Mouse (Mus musculus) embryonic stem cell, embryonic (primary cell): ENCODE results near the gene Gpn3.

Experiments used
- CTCF ChIA-PET, 4 experiments: fragments of 300-600 bp in 2 of 4; fragments of 350-600 bp in 2 of 4; sonication (Branson Sonifier 250); formaldehyde crosslinking; loops; one replicate each; lab custom pipeline; 2022; ENCODE audit warnings: inconsistent platforms in 2 of 4; lab: Charles Lee
- POLR2A ChIA-PET, 4 experiments: fragments of 300-600 bp in 2 of 4; fragments of 350-600 bp in 2 of 4; sonication (Branson Sonifier 250); formaldehyde crosslinking; loops; one replicate each; lab custom pipeline; 2022; ENCODE audit warnings: antibody characterized with exemption in 4 of 4, inconsistent platforms in 1 of 4; lab: Charles Lee

The Gpn3 gene

GRCm38 (mm10) chr5:122400628-122401302, 29.1 kb downstream of the Gpn3 start:
- ChIA-PET CTCF (interaction anchor here in 1 of 4 experiments (1.1 kb wide), 1 partner anchor 9 kb away, joined by 4 read pairs; no protein-coding TSS in a partner anchor), POLR2A (interaction anchor here in 2 of 4 experiments (0.5 to 1.1 kb wide), 2 partner anchors 219 to 552 kb away, joined by 3 read pairs; no protein-coding TSS in a partner anchor)

GRCm38 (mm10) chr5:122401303-122401640, 29.6 kb downstream of the Gpn3 start:
- ChIA-PET CTCF (no interaction called here), POLR2A (interaction anchor here in 2 of 4 experiments (0.5 to 1.1 kb wide), 2 partner anchors 218 to 552 kb away, joined by 3 read pairs; no protein-coding TSS in a partner anchor)

- CTCF ChIA-PET: interaction anchor here in 3 of 4 experiments (0.5 to 1.4 kb wide), 4 partner anchors 8 to 323 kb away, joined by 3 to 6 read pairs (median 4); partner anchors contain the start of gene Tctn1 (in 1 of the 3)
- POLR2A ChIA-PET: interaction anchor here in 2 of 4 experiments (0.6 to 1.4 kb wide), 3 partner anchors 98 to 506 kb away, joined by 3 to 8 read pairs (median 4); no protein-coding TSS in a partner anchor
Observed at GRCm38 (mm10) chr5:122402160-122402559, 30.5 kb downstream of the Gpn3 start.

GRCm38 (mm10) chr5:122402772-122403171, 31.1 kb downstream of the Gpn3 start:
- POLR2A ChIA-PET: interaction anchor here in 2 of 4 experiments (0.7 to 1.4 kb wide), 2 partner anchors 99 to 224 kb away, joined by 3 to 8 read pairs; no protein-coding TSS in a partner anchor

GRCm38 (mm10) chr5:122403362-122403761, 31.7 kb downstream of the Gpn3 start:
- ChIA-PET CTCF (interaction anchor here in 2 of 4 experiments (0.6 to 1.4 kb wide), 3 partner anchors 139 to 261 kb away, joined by 3 to 6 read pairs (median 3); partner anchors contain the start of gene Tctn1 (in 1 of the 2)), POLR2A (interaction anchor here in 1 of 4 experiments (1.4 kb wide), 1 partner anchor 224 kb away, joined by 8 read pairs; no protein-coding TSS in a partner anchor)

More at GRCm38 (mm10) chr5:122402772-122403171, 31.1 kb downstream of the Gpn3 start:
- CTCF ChIA-PET: interaction anchor here in 2 of 4 experiments (0.6 to 1.4 kb wide), 4 partner anchors 9 to 260 kb away, joined by 3 to 6 read pairs (median 3); partner anchors contain the start of gene Tctn1 (in 1 of the 2)

GRCm38 (mm10) chr5:122405537-122405936, 33.9 kb downstream of the Gpn3 start:
- POLR2A ChIA-PET: interaction anchor here in 3 of 4 experiments (0.6 to 1.0 kb wide), 3 partner anchors 9 to 437 kb away, joined by 3 to 4 read pairs (median 3); no protein-coding TSS in a partner anchor
- CTCF ChIA-PET: no interaction called here

- CTCF ChIA-PET: interaction anchor here in 2 of 4 experiments (0.5 to 1.3 kb wide), 8 partner anchors 9 to 217 kb away, joined by 3 to 7 read pairs (median 4); partner anchors contain the start of genes Fam216a (in 1 of the 2), Gpn3 (in 1 of the 2) and Tctn1 (in 1 of the 2)
- POLR2A ChIA-PET: interaction anchor here in 3 of 4 experiments (0.6 to 1.4 kb wide), 9 partner anchors 11 to 545 kb away, joined by 3 to 4 read pairs (median 3); partner anchors contain the start of gene Arpc3 (in 1 of the 3)
Observed at GRCm38 (mm10) chr5:122409692-122410645, 38.3 kb downstream of the Gpn3 start.

GRCm38 (mm10) chr5:122411892-122412291, 40.2 kb downstream of the Gpn3 start:
- ChIA-PET CTCF (interaction anchor here in 1 of 4 experiments (0.6 kb wide), 1 partner anchor 226 kb away, joined by 3 read pairs; no protein-coding TSS in a partner anchor), POLR2A (interaction anchor here in 3 of 4 experiments (0.6 to 1.8 kb wide), 5 partner anchors 9 to 544 kb away, joined by 3 to 8 read pairs (median 6); no protein-coding TSS in a partner anchor)

GRCm38 (mm10) chr5:122412826-122413225, 41.1 kb downstream of the Gpn3 start:
- CTCF ChIA-PET: interaction anchor here (0.6 to 1.1 kb wide), 7 partner anchors 16 to 214 kb away, joined by 3 to 4 read pairs (median 3); no protein-coding TSS in a partner anchor

GRCm38 (mm10) chr5:122414351-122414750, 42.7 kb downstream of the Gpn3 start:
- CTCF ChIA-PET: interaction anchor here in 2 of 4 experiments (0.6 to 1.0 kb wide), 2 partner anchors 314 to 639 kb away, joined by 3 read pairs; no protein-coding TSS in a partner anchor
- POLR2A ChIA-PET: interaction anchor here in 1 of 4 experiments (0.6 to 2.1 kb wide), 2 partner anchors 71 to 267 kb away, joined by 3 to 5 read pairs; no protein-coding TSS in a partner anchor

More at GRCm38 (mm10) chr5:122412826-122413225, 41.1 kb downstream of the Gpn3 start:
- POLR2A ChIA-PET: interaction anchor here in 3 of 4 experiments (0.6 to 2.1 kb wide), 6 partner anchors 16 to 426 kb away, joined by 3 to 8 read pairs (median 4); no protein-coding TSS in a partner anchor

GRCm38 (mm10) chr5:122415465-122415864, 43.8 kb downstream of the Gpn3 start:
- ChIA-PET POLR2A (no interaction called here), CTCF (interaction anchor here in 2 of 4 experiments (0.6 to 0.7 kb wide), 2 partner anchors 92 to 1798 kb away, joined by 3 to 4 read pairs; no protein-coding TSS in a partner anchor)

GRCm38 (mm10) chr5:122420676-122421075, 49.0 kb downstream of the Gpn3 start:
- ChIA-PET POLR2A (interaction anchor here in 3 of 4 experiments (0.6 to 1.9 kb wide), 16 partner anchors 9 to 405 kb away, joined by 3 to 12 read pairs (median 4); no protein-coding TSS in a partner anchor), CTCF (interaction anchor here in 1 of 4 experiments (1.3 kb wide), 1 partner anchor 156 kb away, joined by 5 read pairs; the partner anchor contains the start of gene Tctn1)

- CTCF ChIA-PET: interaction anchor here in 1 of 4 experiments (1.3 kb wide), 1 partner anchor 157 kb away, joined by 5 read pairs; the partner anchor contains the start of gene Tctn1
- POLR2A ChIA-PET: interaction anchor here in 3 of 4 experiments (0.6 to 1.9 kb wide), 17 partner anchors 11 to 404 kb away, joined by 3 to 12 read pairs (median 3); no protein-coding TSS in a partner anchor
Observed at GRCm38 (mm10) chr5:122421271-122422068, 49.8 kb downstream of the Gpn3 start, which contains the start of gene Anapc7. Gene Anapc7 (plus strand): TSS chr5:122421693.

- ChIA-PET CTCF (interaction anchor here in 1 of 4 experiments (0.6 kb wide), 1 partner anchor 26 kb away, joined by 4 read pairs; no protein-coding TSS in a partner anchor), POLR2A (interaction anchor here in 2 of 4 experiments (0.8 to 1.9 kb wide), 9 partner anchors 17 to 286 kb away, joined by 3 to 12 read pairs (median 3); no protein-coding TSS in a partner anchor)
Observed at GRCm38 (mm10) chr5:122422071-122422964, 50.6 kb downstream of the Gpn3 start.

GRCm38 (mm10) chr5:122423083-122423482, 51.4 kb downstream of the Gpn3 start:
- POLR2A ChIA-PET: interaction anchor here (0.6 to 3.0 kb wide), 6 partner anchors 17 to 698 kb away, joined by 3 to 13 read pairs (median 3); no protein-coding TSS in a partner anchor
- CTCF ChIA-PET: interaction anchor here in 2 of 4 experiments (0.6 kb wide), 2 partner anchors 25 to 69 kb away, joined by 3 to 4 read pairs; partner anchors contain the start of genes Rad9b (in 1 of the 2) and Vps29 (in 1 of the 2)
